Mouse (Mus musculus) fat pad, adult 2 months (tissue): ENCODE results near the gene Tigd3.

ENCODE experiments used
- DNase-seq: peaks from one replicate; pipeline ENCODE4 v3.0.0-alpha.2; 2011; ENCODE audit warnings: low read depth, low spot score; ENCODE audit errors: extremely low read depth

Gene Tigd3

DNA sequence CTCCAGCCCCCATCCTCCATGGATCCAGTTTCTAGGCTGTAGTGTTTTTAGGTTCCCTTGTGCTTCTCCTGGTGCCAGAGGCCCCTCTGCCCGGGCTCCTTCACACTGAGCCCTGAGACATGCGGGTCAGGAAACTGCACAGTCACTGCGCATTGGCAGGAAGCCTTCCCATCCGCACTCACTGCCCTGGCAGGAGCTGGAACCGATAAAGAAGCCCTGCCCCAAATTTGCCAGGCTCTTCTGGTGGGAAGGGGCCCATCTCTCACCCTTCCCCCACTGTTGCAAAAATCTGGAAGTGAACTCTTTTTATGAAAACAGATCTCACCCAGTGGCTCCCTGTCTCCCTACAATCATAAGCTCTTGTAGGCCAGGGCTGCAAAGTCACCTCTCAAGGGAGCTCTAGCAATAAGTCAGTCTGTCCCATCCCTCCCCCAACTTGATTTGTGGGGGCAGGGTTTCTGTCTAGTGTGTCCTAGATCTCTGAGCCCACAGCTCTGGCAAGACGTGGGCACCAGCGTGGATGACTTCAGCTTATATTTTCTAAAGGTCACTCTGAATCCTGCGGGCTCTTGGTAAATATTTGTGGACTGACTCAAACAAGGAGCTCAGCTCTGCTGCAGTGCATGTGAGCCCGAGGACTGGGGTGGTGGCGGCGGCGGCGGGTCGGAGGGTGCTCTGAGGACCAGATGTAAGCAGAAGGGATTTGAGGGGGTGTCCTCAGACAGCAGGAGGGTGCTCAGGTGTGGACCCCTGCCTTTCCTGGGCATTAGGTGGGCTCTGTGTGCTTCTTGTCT lies 45.7 kb downstream of the Tigd3 start:
- no peak for DNase-seq

DNA sequence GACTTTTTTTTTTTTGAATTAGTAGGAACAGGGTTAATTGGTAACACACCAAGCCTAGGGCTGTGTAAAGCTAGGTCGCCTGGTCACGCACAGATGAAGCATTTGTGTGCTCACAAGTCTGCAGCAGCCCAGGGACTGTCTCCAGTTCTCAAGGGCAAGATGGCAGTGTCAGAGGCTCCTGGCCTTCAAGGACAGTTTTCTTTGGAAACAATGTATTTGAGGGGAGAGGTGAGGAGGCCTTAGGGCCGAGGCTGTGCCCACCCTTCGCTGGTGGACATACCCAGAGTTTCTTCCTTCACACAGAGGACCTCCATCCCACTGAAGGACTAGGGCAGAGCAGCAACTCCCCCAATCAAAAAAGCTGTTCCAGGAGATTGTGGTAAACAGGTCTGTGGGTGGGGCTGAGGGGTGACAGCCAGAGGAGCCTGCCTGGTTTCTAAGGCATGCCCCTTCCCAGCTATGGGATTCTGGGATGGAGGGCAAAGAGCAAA lies 46.6 kb downstream of the Tigd3 start:
- no peak for DNase-seq

DNA sequence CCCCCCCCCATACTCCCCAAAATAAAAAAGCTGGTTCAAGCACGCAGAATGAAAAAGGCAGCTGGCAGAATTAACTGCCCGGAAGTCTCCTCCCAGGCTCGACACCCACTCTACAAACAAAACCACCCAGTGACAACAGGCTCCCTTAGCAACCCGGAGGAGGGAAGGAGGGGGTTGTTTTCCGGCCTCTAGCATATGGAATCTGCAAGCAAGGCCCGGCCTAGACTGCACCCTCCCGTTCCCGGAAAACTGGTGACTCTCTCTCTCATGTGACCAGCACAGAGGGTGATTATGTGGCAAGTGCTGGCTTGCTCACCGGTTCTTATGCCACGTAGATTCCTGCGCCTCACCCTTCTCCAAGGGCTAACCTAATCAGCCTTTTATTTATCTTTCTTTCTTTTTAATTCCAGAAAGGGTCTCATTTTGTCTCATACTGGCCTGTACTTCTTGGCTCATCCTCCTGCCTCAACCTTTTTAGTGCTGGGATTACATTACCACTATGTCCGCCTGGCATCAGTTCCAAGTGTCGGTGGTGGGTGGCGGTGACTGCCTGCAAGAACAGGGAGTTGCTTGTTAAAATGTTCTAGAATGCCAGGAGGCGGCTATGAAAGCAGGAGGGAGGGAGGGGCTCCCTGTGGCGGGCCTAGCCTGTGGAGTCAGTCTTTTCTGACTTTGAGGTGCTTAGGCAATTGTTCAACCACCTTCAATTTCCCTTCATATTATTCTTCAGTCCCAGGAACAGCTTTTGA lies 47.2 kb downstream of the Tigd3 start:
- peak; percentile 92 for DNase-seq

DNA sequence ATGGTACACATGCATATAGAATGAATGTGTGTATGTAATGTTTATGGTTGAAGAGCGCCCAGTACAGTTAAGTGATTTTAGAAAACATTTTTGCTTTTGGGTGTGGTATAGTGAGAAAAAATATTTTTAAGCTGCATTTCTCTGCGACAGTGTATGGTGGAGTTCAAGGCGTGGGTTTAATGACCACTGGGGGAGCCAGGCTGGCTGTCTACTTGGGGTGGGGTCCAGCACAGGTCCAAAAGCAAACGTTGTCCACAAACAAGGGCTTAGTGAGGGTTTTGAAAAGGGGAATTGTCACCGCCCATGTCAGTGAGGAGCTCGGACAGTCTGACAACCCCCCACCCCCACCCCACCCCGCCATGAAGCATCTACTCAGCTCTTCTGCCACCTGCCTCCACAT lies 47.8 kb downstream of the Tigd3 start:
- DNase-seq = no peak

DNA sequence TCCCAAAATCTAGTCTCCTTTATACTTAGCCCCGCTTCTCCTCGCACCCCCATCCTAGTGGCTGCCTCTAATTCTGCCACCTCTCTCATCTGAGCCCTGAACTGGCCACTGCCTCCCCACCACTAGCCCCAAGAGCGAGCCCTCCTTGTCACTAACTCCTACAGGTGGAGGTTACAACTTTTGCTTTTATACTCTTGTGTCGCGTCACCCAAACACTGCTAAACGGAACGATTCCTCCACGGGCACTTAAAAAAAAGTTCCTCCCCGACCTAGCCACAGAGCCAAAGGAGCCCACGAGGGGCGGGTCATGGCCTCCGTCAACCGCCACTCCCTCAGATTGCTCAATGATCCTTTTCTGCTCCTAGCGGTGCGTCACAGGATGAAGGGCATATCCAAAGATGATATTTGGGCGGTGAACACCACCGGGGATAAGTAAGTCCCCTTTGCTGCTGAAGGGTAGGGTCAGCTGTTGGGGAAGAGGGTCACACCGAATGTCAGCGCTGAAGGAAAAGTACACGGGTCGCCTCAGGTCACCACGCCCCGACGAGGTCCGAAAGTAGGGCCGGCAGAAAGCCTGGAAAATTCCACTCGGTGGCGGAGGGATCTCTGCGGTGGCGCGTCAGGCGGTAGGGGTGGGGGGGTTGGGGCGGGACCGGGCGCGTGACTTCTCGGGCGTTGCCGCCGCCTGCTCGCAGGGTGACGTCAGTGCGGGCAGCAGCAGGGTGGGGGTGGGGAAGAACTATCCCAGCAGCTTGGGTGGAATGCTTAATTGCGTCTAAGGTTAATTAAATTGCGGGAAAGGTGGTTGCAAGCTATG lies 48.4 kb downstream of the Tigd3 start:
- DNase-seq = no peak

DNA sequence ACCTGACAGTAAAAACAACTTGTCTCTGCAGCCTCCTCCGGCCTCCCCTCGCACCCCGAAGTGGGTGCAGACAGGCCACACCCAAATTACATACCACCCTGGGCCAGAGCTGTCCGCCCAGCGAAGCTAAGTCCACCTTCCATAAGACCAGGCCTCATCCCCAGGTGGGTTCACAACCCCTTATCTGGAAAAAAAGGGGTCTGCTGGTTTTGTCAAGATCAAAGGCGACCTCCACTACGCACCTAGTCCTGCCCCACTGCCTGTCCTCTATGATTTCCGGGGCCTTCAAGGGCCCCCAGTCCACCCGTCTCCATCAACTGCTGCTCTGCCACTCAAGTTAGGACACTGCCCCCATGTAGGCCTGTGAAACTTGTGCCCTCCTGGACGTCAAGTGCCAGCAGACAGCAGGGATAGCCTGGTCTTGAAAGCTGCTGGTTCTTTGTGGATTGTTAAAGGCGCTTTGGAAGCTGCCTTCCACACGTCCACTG lies 49.1 kb downstream of the Tigd3 start:
- DNase-seq = no peak

DNA sequence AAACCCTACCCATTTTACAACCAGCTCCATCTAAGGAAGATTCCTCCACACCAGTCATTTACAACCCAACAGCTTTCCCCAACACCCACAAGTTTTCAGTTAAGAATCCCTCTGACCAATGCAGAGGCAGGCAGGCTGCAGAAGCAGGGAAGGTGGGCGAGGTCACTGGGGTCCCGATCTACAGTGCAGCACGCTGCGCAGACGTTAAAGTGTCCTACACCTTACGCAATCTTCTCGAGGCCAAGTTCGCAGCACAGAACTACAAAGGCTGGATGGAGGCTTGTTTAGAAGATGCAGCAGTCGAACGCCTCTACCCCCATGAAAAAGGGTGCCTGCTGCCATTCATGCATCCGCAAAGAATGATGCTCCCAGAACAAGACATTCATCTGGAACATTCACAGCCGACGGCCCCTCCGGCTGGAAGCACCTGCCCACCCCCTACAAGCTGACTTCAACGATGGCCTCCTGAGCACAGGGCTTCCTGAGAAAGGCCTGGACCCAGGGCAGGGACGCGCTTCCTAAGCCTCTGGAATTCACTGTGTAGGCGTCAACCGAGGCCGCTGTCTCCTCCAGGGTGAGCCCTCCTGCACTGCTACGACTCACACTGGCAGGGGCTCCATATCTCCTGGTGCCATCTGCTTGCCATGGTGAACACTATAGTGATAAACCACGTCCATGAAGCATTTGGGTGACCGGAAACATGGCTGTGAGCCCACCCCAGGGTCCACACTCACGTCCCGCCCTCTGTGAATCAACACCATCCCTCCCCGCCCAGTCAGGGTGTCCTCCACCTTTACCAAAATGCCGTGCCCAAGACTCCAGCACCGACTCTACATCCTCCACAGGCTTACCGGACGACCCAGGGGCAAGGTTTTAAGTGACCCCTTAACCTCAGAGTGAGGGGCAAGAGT lies 49.9 kb downstream of the Tigd3 start:
- no peak for DNase-seq

DNA sequence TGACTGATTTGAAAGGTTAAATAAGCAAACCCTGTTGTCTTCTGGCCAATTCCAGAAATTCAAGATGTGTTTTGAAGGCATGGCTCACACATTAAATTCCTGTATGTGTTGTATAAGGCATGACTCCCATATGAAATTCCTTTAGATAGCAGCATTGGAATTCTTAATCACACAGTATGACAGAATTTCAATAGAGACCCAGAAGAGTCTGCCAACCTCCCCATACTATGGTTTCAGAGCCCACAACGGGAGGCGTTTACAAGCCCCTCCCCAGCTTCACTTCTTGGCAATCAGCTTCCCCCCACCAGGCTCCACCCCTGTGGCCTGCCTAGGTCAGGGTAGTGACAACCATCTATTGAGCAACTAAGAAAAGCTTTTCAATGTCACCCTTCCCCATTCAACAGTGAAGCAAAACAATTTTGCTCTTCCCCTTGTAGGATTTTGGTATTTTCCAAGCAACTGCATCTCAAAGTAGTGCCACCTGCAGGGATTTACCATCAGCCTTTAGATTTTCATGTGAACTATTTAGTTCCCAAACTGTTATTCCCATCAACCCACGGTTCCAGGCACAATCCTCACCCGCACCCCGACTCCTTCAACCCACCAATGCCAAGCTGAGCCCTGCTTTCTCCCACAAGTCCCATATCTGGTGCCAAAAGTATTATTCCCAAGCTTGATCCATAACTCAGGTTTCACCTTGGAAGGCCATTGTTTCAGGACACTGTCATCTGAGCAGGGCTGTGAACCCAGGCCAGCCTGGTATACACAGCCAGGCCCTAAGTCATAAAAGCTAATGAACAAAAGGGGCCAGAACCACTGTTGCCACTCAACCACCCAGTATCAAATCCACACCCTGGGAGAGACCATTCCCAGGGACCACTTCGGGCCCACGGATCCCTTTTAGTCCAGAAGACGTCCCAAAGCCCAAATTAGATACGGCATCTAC lies 50.9 kb downstream of the Tigd3 start:
- DNase-seq = no peak

DNA sequence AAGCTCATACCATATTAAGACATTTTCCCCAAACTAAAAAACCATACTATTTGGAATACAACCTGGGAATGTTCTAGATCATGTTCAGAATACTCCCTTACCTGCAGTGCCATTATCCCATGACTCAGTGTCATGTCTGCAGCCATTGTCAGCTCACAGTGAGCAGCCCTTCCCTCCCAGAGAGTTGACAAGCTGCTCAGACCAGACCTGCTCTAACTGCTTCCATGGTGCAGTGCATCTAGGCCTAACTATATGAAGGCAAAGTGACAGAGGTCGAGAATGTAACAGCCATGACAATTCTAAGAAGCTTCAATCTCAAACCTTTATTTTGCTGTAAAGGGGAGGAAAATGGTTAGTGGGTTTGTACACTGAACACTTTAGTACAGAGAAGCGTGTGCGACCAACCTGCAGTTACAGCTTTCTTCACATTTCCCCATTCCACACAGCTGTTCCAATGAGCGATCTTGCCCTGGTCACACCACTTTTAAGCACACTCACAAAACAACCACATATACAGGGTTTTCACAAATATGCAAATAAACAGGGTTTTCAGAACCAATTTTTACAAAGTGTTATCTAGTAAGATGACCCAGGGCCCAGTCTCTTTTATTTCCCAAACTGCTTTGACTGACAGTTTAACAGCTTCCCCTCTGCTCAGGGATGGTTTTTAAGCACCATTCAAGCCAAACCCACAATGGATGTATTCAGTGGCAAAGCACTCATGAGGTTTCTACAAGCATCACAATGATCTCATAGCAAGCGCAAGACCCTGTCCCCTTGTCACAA lies 51.8 kb downstream of the Tigd3 start:
- no peak for DNase-seq

DNA sequence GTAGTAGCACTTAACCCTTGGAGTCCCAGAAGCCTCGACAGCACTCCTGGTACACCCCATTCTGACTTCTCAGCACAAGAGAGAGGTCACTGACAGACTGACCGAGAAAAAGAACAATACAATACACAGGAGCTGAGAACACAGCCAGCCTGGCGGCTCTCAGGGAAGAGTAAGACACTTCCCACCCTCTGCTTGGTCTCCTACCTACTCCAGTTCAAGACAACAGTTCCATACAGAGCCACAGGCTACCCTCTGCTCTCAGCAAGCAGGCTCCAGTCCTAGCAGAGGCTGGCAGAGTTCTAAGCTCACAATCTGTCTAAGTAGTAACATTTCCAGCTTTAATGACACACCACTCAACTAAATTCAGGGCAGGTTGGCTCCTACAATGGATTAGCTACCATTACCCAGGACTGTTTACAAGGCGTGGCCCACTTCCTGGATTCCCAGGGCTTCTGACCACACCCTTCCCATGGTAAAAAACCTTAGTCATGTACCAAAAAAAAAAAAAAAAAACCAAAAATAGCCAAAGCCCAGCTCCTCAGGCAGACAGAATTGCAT lies 52.5 kb downstream of the Tigd3 start:
- DNase-seq = no peak
